Mouse (Mus musculus) kidney, adult 8-10 months (tissue): ENCODE results near the gene Rp9.

ENCODE experiments used
- DNase-seq, 2 experiments: peaks; one replicate each; pipeline ENCODE4 v3.0.0; 2022

Gene Rp9

DNA sequence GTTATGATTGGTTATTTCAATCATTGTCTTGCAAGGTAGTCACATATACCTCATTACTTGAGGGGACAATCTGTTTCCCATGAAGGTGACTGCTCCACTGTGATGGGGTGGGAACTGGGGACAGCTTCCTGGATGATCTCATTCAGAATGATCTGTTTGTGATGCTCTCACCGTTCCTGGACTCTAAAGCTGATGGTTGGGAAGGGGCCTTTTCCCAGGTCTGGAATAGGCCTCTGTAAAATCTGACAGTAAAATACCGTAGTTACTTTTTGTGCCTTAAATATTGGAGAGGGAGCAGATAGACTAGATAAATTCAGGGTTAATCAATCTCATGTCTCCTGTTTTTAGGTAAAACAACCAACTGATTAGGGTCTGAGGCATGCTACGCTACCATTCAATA lies at the start of gene Rp9:
Rp9 (minus strand) TSS at position 101 of the 400 bp plus-strand sequence.
- no peak for DNase-seq

DNA sequence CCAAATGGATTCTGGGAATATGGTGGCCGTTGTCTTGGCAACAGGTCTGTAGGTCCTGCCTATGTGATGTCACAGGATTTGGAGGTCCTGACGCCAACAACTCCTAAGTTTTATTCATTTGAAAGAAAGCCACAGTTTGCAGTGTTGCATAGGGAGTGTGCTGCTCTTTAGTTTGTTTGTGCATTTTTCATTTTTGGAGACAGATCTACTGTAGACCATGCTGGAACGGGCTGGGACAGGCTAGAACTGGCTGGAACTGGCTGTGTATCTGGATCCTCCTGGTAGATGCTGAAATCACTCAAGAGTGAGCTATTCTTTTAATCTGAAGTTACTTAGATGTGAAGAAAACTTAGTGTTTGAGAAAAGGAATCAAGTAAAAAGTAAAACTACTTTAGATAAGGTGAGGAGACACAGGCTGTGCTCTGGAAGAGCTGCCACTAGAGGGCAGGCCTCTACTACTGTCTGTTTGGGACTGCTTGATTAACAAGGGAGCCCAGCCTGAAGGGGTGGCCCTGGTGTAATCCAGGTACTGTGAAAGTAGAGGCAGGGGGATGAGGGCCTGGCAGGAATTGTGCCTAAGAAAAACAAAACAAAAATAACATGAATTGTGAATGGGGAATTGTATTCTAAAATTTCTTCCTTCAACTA lies 49.0 kb upstream of the Rp9 start:
- DNase-seq = peak in 1 of 2 experiments; percentile 39

DNA sequence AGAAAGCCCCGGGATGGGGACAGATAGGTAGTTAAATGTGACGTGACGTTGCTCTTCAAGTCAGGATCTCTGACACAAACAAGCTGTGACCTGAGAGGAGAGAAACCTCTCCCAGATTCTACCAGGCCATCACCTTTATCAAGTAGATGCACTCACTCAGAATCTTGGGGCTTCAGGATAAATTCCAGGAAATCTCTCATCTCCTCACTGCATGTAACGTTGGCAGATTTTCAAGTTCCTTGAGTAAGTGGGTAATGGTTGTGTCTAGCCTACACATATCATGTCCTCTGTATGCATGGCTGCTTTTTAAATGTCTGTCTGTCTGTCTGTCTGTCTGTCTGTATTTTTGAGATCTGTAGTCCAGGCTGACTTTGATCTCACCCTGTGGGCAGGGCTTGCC lies 45.5 kb upstream of the Rp9 start:
- no peak for DNase-seq

DNA sequence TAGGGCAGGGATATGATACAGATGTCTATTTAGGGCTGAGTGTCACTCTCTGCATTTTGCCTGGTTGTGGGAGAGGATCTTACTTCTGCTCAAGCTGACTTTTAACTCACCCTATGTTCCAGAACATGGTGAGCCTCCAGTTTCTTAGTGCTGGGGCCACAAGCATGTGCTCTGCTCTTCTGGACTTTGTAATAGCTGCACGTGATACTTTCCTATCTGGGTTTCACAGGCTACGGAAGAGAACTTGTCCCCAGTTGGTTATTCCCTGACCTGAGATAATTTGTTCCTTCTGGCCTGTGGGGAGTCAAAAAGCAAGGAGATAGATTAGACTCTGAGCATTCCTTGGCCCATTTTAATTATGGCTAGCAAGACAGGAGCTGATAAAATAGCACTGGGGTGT lies 36.0 kb upstream of the Rp9 start:
- DNase-seq = no peak

DNA sequence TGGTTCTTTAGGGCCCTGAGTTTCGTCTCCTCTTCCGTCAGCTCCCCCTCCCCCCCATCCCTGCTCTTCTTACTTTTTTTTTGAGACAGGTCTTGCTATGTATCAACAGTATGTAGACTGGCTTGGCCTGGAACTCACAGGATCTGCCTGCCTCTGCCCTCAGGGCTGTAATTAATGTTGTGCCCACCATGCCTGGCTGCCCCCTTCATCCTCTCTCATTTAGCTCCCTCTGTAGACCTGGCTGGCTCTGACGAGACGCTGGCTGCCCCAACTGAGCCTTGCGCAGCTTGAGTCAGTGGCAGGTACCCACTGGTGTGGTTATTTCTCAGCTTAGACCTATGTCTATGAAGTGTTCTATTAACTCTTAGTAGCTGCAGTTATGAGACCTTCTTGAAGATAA lies 34.0 kb upstream of the Rp9 start:
- no peak for DNase-seq

DNA sequence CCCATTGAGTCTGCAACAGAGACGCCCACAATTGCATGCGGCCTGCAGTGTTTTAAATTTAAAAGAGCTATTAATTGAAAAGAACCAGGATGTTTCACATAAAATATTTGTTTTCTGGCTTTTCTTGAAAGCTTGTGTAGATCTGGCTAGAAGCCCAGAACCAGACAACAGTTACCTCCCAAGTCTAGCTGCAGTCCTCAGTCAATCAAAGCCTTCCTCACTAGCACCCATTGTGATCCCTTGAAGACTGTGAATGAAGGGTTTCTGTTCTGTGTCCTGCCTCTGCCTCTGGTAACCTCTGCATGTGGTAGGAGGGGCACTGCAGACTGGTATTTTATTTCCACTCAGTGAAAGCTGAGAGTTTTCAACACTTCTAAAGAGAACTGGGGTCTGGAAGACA lies 33.4 kb upstream of the Rp9 start:
- no peak for DNase-seq

DNA sequence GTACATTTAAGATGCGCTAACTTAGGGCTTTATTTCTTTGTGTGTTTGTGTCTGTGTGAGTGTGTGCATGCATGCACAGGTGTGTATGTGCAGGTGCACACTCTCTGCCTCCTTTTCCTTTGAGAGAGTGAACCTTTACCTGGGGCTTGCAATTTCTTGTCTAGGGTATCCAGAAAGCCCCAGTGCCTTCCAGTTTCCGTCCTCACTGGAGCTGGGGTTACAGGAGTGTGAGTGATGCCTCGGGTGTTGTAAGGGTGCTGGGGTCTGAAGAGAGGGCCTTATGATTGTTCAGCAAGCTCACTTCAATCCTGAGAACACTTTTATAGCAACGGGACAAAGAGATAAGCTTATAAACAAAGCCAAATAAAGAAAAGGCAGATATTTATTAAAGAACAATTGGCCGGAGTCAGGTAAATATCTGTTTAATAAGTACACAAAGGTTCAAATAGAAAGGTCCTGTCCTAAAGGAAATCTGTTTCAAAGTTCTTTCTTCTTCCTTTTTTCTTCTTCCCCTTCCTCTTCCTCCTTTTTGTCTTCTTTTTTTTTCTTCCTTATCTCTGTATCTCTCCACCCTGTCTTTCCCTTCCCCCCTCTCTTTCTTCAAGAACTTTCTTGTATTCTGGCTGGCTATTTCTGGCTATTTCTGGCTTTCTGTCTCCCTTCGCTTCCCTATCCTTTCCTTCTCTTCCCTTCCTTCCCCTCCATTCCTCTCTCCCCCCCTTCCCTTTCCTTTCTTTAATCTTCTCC lies 27.7 kb upstream of the Rp9 start:
- no peak for DNase-seq

DNA sequence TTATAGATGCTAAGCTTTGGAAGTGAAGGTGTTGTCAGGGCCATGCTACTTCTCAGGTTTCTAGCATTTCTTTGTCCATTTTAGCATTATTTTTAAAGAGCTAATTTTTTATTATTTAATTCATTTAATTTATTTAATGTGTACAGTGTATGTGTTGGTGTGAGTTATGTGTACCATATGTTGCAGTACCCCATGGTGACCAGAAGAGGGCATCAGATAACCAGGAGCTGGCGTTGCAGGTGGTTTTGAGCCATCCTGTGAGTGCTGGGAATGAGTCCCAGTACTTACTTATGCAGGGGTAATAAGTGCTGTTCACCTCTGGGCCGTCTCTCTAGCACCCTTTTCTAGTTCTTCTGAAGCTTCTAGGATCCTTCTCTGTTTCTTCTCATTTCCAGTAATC lies 25.6 kb upstream of the Rp9 start:
- DNase-seq = no peak

DNA sequence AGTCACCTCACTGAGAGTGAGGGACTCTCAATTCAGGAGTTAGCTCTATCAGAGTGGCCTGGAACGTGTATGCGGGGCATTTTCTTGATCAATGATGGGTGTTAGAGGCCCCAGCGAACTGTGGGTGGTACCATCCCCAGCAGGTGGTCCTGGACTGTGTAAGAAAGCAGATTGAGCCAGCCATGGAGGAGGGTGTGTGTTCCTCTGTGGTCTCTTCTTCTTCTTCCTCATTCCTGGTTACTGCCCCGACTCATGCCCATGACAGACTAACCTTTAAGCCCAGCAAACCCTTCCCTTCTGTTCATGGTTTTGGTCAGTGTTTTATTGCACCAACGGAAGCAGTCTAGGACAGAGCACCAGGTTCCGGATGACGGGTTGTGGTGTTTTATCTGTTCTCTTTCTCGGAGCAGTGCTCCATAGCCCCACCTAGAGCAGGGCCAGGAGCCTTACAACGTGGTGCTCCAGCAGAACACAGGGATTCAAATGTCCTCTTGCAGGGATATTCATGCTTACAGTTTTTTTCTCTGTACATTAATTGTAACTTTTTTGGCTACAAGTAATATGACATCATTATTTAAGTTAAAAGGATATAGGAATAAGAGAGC lies 24.8 kb upstream of the Rp9 start:
- DNase-seq = no peak

DNA sequence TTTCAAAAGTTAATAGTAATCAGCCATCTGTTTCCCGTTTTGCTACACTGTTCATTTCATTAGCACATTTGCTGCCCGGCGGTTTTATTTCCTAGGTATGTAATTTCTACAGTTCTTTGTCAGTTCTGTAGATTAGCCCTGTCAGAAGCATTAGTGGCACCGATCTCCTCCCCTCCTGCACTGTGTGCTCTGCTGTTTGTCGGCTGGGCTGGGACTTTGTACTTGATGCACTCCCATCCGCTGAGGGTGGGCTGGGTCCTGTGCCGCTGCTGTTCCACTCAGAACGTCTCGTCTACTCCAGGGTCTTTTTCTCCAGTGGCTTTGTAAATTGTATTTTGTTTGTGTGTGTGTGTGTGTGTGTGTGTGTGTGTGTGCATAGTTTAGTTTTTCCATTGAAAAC lies 19.4 kb upstream of the Rp9 start:
- no peak for DNase-seq

DNA sequence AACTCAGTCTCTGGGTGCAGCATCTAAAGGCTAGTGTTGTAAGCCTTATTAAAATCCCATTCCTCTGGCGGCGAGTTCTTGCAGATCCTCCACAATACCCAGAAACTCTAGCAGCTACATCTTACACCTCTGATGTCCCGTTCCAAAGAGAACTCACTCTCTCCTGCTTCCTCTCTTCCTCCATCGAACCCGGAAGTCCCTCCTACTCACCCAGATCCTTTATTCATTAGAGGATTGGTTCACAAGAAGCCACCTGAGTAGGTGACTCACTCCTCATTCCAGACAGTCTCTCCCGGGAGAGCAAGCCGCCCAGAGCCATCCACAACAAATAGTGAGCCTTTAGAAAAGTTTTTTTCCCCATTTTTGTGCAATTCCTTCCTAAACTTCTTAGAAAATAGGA lies 16.7 kb upstream of the Rp9 start:
- no peak for DNase-seq

DNA sequence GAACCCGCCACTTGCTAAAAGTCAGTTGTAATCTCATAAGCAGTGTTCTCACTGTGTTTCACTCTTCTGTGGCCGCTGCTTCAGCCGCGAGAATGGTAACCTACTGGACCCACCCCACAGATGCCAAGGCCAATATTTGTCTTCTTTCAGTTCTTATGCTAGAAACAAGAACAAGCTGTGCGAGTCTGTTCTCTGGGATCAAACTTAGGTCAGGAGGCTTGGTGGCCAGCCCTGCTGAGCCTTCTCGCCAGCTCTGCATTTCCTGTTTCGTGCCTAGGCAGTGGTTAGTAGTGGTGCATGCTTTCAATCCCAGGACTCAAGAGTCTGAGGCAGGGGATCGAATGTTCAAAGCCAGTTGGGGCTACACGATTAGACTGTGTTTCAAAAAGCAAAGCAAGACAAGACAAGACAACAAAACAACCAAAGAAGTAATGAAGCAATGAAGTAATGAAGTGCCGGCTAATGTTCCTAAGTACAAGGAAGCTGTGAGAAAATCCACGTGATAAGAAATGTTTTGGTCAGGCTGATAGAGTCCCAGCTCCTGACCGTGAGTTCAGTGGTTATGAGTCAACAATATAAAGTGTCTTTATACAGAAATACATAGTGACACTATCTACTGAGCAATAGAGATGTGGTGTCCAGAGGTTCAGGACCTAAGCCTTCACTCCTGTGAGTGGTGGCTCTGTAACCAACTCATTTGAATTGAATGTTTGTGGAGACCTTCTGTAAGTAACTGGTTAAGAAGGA lies 15.2 kb upstream of the Rp9 start:
- DNase-seq = no peak

DNA sequence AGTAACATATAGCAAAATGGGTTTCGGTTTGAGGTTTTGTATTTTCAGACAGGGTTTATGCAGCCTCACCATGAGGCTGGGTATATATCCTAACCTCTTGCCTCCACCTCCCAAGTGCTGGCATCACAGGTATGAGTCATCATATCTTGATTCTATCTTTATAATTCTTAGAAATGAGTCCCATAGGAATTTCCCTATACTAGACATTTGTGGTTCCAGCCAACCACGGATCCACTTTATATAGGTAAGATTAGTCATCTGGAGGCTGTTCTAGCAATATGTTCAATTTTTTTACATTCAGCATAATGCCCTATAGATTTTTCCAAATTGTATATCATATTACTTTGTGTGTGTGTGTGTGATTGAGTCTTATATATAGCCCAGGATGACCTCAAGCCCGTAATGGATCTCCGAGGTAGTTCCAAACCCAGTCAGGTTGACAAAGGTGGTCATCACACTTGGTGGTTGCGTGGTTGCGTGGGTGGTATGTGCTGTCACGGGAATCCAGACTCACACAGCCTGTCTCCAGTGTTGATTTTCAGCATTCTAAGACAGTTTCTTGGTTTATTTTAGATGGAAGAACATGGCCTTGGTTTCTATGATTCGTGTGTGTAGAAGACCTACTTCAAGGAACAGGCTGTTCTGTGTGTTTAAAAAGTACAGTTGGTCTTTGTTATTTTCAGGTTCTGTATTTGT lies 14.5 kb upstream of the Rp9 start:
- no peak for DNase-seq

DNA sequence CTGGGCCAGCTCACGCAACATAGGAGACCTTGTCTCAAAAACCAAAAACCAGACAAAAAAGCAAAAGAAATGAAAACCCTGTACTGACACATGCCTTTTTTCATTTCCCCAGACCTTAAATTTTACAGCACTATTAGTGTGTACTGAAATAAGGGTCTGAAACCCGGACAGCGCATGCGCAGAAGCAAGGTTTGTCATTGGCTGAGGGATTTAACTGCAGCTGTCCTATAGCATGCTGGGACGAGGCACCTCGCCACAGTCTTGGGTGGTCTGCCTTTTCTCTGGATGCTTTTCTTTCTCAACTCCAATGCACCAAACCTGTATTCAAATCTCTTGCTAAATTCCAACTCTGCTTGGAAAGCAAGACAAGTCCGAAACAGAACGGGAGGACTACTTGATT lies 9.4 kb upstream of the Rp9 start:
- no peak for DNase-seq

DNA sequence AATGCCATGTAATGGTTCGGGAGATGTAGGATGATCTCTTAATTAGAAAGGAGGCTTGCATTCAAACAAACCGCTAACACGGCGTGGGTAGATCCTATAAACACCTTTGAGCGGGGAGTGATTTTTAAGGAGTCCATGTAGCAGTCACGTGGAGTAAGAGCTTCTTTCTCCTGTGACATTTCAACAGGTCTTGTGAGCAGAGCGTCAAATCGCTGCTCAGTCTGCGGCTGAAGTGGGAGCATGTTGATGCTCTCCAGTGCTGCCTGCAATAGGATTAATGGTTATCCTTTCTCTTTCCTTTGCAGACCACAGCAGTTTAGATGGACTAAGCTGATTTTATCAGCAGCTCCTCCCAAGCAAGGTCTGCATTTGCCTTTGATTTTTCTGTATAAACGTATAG lies 6.7 kb upstream of the Rp9 start:
- DNase-seq = peak in 1 of 2 experiments; percentile 2

DNA sequence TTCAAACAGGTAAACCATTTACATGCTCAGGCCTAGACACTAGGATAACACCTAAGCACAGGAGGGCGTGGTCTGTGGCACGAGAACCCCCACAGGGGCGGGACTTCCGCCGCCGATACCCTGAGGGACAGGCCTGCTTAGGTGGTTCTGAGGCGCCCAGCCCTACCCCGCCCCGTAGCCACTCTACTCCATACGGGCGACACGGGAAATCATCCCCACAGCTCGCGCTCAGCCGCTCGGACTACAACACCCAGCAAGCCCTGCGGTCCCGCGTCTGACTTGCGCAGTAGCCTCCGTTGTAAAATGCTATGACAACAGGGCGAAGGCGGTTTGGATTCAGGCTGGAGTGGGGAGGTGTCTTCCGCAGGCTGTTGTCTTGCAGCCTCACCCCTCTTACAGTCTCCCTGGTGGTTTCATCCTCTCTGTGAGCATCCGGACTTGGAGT lies 5.9 kb upstream of the Rp9 start, which contains the start of gene Bbs9:
Bbs9 (plus strand) TSS at position 292 of the 445 bp plus-strand sequence.
- DNase-seq = peak; percentile 94 to 95

DNA sequence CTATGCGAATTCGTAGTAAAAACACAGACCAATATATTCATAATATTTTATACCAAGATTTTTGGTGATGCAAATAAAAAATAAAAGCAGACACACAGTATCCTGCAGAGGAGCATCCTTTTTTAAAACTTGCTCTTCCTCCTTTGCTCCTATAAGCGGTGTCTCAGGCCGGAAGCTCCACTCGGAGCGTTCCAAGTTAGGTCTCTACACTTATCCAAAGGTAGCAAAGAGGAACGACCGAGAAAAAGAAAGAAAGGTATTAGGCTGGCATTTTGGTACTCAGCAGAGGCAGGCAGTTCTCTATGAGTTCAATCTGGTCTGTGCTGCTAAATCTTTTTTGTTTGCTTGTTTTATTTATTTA lies 664 bp downstream of the Rp9 start:
- DNase-seq = no peak

DNA sequence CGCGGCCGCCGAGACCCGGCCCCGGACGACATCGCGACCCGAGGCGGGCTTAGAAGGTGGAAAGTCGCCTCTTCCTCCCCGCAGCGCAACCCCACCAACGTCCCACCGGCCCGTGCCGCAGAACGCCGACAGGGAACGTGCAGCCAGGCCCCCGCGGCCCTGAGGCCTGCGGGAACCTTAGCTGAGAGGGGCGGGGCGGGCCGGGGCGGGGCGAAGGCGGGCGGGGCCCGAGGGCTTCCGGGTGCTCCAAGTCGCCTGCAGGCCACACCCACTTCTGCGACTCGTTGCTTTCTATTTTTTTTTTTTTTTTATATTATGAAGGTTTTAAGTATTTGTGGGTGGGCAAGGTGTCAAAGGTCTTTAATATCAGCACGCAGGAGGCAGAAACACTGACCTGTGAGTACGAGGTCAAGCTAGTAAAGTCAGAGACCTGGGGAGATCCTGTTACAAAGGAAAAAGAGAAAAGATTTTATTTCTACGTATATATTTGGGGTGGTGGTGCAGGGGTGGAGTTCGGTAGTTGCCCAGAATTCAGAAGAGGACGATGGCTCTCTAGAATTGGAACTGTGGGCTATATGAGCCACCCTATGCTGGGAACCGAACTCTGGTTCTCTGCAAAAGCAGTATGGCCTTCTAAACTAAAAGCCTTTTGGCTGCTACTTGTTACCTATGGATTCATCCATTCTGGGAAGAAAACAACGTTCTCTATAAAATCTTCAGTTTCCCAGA lies 1.2 kb downstream of the Rp9 start:
- peak; percentile 39 to 47 for DNase-seq

DNA sequence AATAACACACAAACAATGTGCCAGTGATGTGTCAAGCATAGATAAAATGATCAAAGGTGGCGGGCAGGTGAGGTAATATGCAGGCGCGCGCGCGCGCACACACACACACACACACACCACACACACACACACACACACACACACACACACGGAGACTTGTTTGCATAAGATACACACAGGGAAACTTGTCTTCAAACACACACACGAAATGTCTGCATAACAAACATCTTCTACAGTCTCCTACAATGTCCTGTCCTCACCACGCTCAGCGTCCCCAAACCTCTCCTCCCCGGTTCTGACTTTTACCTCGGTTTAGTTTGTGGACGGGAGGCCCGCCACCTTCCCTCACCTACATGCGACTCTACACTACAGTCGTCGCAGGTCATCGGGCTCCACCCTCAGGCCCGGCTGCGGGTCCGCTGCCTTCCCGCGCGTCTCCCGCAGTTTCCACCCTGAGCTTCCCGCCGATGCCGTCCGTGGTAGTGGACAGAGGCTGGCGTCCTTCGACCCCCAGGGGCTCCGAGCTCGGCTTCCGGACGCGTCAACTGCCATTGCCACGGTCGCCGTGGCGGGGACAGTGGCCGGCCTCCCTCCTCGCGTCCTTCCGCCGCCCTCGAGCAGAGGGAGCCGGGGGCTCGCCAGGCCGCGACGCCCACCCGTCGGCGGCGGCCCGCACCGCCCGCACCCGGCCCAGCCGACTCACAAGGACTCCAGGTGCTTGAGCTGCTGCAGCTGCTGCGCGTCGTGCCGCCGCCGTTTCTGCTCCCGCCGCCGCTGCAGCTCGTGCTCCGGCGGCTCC lies 2.0 kb downstream of the Rp9 start:
- peak; percentile 23 to 29 for DNase-seq

DNA sequence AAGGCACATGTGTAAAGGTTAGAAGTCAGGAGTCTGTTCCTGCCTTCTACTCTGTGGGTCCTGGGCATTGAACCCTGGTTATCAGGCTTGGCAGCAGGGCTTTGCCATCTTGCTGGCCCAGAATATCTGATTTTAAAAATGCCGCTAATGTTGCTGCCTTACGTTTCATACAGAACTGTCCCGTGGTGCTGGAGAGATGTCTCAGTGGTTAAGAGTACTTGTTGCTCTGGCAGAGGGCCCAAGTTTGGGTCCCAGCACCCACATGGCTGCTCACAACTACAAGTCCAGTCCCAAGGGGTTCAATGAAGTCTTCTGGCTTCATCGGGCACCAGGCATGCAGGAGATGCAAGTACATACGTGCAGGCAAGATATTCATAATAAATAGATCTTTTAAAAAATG lies 3.3 kb downstream of the Rp9 start:
- DNase-seq = no peak

DNA sequence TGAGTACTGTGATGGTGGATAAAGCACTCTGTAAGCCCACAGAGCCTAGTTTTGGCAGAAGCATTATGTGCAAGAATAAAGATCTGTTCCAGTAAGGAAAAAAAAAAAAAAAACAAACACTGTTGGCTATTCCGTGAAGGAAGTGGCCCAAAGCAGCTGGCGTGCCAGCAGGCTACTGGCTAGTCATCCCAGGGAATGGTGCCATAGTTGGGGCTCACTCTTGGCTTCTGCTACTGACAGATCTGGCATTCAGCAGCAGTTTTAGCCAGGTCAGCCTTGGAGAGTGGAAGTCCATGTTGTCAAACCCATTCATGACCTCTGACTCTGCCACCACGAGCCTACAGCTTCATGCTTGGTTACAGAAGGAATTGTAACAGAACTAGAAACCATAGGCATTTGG lies 7.6 kb downstream of the Rp9 start:
- no peak for DNase-seq
